Mouse (Mus musculus): ENCODE measurements around the gene Olfr1360. TPM values are rescaled to one million over a fixed set of nuclear protein-coding genes. Genes with fewer than 3 reads are reported as not detected.

The Olfr1360 gene
- polyA plus RNA-seq, 1 experiment = not detected

DNA sequence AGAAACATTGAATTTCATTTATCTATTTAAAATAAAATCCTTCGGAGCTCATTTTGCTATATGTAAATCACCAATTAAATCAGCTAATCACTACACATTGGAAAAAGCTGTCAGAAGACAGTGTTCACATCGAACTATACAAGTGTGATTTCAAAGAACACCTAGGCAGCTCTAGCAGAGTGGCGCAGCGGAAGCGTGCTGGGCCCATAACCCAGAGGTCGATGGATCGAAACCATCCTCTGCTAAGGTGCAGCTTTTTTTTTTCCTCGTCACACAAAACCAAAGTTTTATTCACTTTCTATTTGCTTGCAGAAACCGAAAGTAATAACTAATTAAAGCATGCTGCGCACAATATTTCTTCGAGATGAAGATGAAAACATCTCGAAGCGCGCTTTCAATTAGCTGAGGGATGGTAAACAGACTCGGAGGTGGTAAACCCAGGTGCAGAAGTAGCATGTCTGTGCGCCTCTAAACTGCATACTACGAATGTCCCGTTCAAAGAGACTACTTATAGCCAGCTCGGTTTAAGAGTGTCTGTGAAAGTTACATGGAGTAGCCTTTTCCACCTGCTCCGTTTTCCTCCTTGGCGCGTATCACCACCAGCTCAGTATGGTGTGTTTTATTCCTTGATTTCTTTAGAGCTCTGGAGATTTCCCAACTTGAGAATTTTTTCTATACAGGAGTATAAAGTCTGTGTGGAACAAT, 33.8 kb upstream of the Olfr1360 start:
- Histone ChIP-seq H3K27ac (ENCODE audit: insufficient read depth, low read length) (no peak overlapping the region), H3K27me3 (ENCODE audit: control insufficient read depth, insufficient read depth, low read length) (no peaks in the 10 kb centered on the region), H3K4me1 (ENCODE audit: control insufficient read depth, insufficient read depth, low read length) (no peaks in the 10 kb centered on the region), H3K4me3 (replicated peaks; ENCODE audit: insufficient read depth, low read depth, low read length) (peak overlapping the region; percentile 92)
- 4% methylated on average over 22 of the region's 22 CpGs for WGBS
- no peak for TF ChIP-seq CTCF (IDR thresholded peaks at IDR 0.05; ENCODE audit: borderline replicate concordance, insufficient read depth, low read depth, low read length)
- no peak for TF ChIP-seq POLR2A (IDR thresholded peaks at IDR 0.05; ENCODE audit: borderline replicate concordance, insufficient read depth, low read length)
- DNase-seq = peak; percentile 79 to 84

- TF ChIP-seq POLR2A (IDR thresholded peaks at IDR 0.05; ENCODE audit: borderline replicate concordance, insufficient read depth, low read length) (no peak), CTCF (IDR thresholded peaks at IDR 0.05; ENCODE audit: borderline replicate concordance, insufficient read depth, low read depth, low read length) (peak; percentile 76)
- Histone ChIP-seq H3K4me1 (ENCODE audit: control insufficient read depth, insufficient read depth, low read length) (no peaks in the 10 kb centered on the region), H3K27ac (ENCODE audit: insufficient read depth, low read length) (no peak overlapping the region), H3K27me3 (ENCODE audit: control insufficient read depth, insufficient read depth, low read length) (no peaks in the 10 kb centered on the region), H3K4me3 (replicated peaks; ENCODE audit: insufficient read depth, low read depth, low read length) (peak overlapping the region; percentile 92)
- under 1% methylated on average over 32 of the region's 32 CpGs for WGBS
- peak; percentile 86 to 92 for DNase-seq
Observed at GRCm38 (mm10) chr13:21710031-21710711, 33.0 kb upstream of the Olfr1360 start.

DNA sequence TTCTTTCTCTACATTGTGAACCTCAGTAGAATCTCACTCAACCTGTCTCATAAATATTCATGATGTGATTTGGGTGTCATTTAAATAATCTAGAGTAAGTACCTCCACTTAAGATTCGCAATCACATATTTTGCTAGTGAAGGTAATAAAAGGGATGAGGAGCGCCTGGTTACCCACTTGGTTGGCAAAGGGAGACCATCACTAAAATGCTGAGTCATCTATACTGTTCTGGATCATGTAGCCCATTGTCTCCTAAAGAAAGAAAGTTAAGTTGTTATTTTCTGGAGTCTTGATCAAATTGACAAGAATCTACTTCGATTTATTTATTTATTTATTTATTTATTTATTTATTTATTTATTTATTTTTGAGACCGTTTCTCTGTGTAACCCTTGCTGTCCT, 29.5 kb upstream of the Olfr1360 start:
- DNase-seq = no peak

GRCm38 (mm10) chr13:21697811-21698210, 20.6 kb upstream of the Olfr1360 start, which contains the start of gene Olfr1359:
Gene Olfr1359 (plus strand): TSS chr13:21698111.
- H3K4me3 ChIP-seq (replicated peaks; ENCODE audit: insufficient read depth, low read depth, low read length) = no peak within 1 kb of the TSS
- no peak within 1 kb of the TSS for H3K27ac ChIP-seq (ENCODE audit: insufficient read depth, low read length)
- no peaks in the 10 kb centered on the region for H3K27me3 ChIP-seq (ENCODE audit: control insufficient read depth, insufficient read depth, low read length)
- TF ChIP-seq POLR2A (IDR thresholded peaks at IDR 0.05; ENCODE audit: borderline replicate concordance, insufficient read depth, low read length) = no peak
- no peak for TF ChIP-seq CTCF (IDR thresholded peaks at IDR 0.05; ENCODE audit: borderline replicate concordance, insufficient read depth, low read depth, low read length)
- no peaks in the 10 kb centered on the region for H3K4me1 ChIP-seq (ENCODE audit: control insufficient read depth, insufficient read depth, low read length)
- no peak for DNase-seq

More for the DNA sequence above, 29.5 kb upstream of the Olfr1360 start:
- H3K27ac ChIP-seq (ENCODE audit: insufficient read depth, low read length) = no peak overlapping the region
- H3K4me1 ChIP-seq (ENCODE audit: control insufficient read depth, insufficient read depth, low read length) = no peaks in the 10 kb centered on the region
- no peak for TF ChIP-seq POLR2A (IDR thresholded peaks at IDR 0.05; ENCODE audit: borderline replicate concordance, insufficient read depth, low read length)
- no peak for TF ChIP-seq CTCF (IDR thresholded peaks at IDR 0.05; ENCODE audit: borderline replicate concordance, insufficient read depth, low read depth, low read length)
- WGBS = 71% methylated on average over 4 of the region's 4 CpGs
- no peak overlapping the region for H3K4me3 ChIP-seq (replicated peaks; ENCODE audit: insufficient read depth, low read depth, low read length)
- no peaks in the 10 kb centered on the region for H3K27me3 ChIP-seq (ENCODE audit: control insufficient read depth, insufficient read depth, low read length)

- 75% methylated on average over 2 of the region's 2 CpGs for WGBS
- no peaks in the 10 kb centered on the region for H3K27me3 ChIP-seq (ENCODE audit: control insufficient read depth, insufficient read depth, low read length)
- H3K4me1 ChIP-seq (ENCODE audit: control insufficient read depth, insufficient read depth, low read length) = no peaks in the 10 kb centered on the region
- TF ChIP-seq CTCF (IDR thresholded peaks at IDR 0.05; ENCODE audit: borderline replicate concordance, insufficient read depth, low read depth, low read length) (no peak), POLR2A (IDR thresholded peaks at IDR 0.05; ENCODE audit: borderline replicate concordance, insufficient read depth, low read length) (no peak)
- no peak within 1 kb of the TSS for H3K27ac ChIP-seq (ENCODE audit: insufficient read depth, low read length)
- no peak for DNase-seq
- no peak within 1 kb of the TSS for H3K4me3 ChIP-seq (replicated peaks; ENCODE audit: insufficient read depth, low read depth, low read length)
Observed at GRCm38 (mm10) chr13:21663286-21663685, 13.9 kb downstream of the Olfr1360 start, which contains the start of gene Olfr1361. Gene Olfr1361 (minus strand): TSS chr13:21663386.

GRCm38 (mm10) chr13:21642418-21642817, 34.8 kb downstream of the Olfr1360 start, which contains the start of gene Olfr11:
Gene Olfr11 (minus strand): TSS chr13:21642518.
- TF ChIP-seq POLR2A (IDR thresholded peaks at IDR 0.05; ENCODE audit: borderline replicate concordance, insufficient read depth, low read length) = no peak
- no peak for TF ChIP-seq CTCF (IDR thresholded peaks at IDR 0.05; ENCODE audit: borderline replicate concordance, insufficient read depth, low read depth, low read length)
- WGBS = 71% methylated on average over 2 of the region's 2 CpGs
- H3K27me3 ChIP-seq (ENCODE audit: control insufficient read depth, insufficient read depth, low read length) = no peaks in the 10 kb centered on the region
- H3K4me1 ChIP-seq (ENCODE audit: control insufficient read depth, insufficient read depth, low read length) = no peaks in the 10 kb centered on the region
- no peak within 1 kb of the TSS for H3K4me3 ChIP-seq (replicated peaks; ENCODE audit: insufficient read depth, low read depth, low read length)
- H3K27ac ChIP-seq (ENCODE audit: insufficient read depth, low read length) = no peak within 1 kb of the TSS
- DNase-seq = no peak

Other genes starting within 250 kb of the Olfr1360 start
- 2.6 and 2.7 TPM in 2 replicates for gene Pgbd1, start 236.3 kb downstream of the Olfr1360 start, polyA plus RNA-seq (2012; rRNA removed)
- gene Zscan26, start 223.7 kb downstream of the Olfr1360 start, polyA plus RNA-seq (2012; rRNA removed) = 69.3 and 71.9 TPM in 2 replicates
- 0.44 and 0.54 TPM in 2 replicates for gene Nkapl, start 208.9 kb downstream of the Olfr1360 start, polyA plus RNA-seq (2012; rRNA removed)
- 3.6 and 4.2 TPM in 2 replicates for gene Zkscan4, start 198.5 kb downstream of the Olfr1360 start, polyA plus RNA-seq (2012; rRNA removed)
- gene Gm10065, start 198.0 kb downstream of the Olfr1360 start, polyA plus RNA-seq (2012; rRNA removed) = not detected in 2 replicates
- gene AK157302, start 182.2 kb downstream of the Olfr1360 start, polyA plus RNA-seq (2012; rRNA removed) = 1.5 and 1.8 TPM in 2 replicates
- 28.3 and 29.8 TPM in 2 replicates for gene Gm11273, start 176.0 kb downstream of the Olfr1360 start, polyA plus RNA-seq (2012; rRNA removed)
- gene Zkscan8, start 146.3 kb downstream of the Olfr1360 start, polyA plus RNA-seq (2012; rRNA removed) = 7.5 and 9.8 TPM in 2 replicates
- gene Olfr1366, start 134.6 kb downstream of the Olfr1360 start, polyA plus RNA-seq (2012; rRNA removed) = not detected in 2 replicates
- not detected in 2 replicates for gene Olfr1535, start 117.5 kb downstream of the Olfr1360 start, polyA plus RNA-seq (2012; rRNA removed)
- gene Olfr1364, start 95.6 kb downstream of the Olfr1360 start, polyA plus RNA-seq (2012; rRNA removed) = not detected in 2 replicates
- not detected in 2 replicates for gene Olfr1362, start 63.4 kb downstream of the Olfr1360 start, polyA plus RNA-seq (2012; rRNA removed)
- 0.03 TPM in 1 of 2 replicates, not detected in the other for gene Olfr11, start 34.9 kb downstream of the Olfr1360 start, polyA plus RNA-seq (2012; rRNA removed)
- gene Olfr1361, start 14.0 kb downstream of the Olfr1360 start, polyA plus RNA-seq (2012; rRNA removed) = not detected in 2 replicates
- gene Olfr1359, start 20.7 kb upstream of the Olfr1360 start, polyA plus RNA-seq (2012; rRNA removed) = not detected in 2 replicates
- gene Hist1h2bl, start 38.7 kb upstream of the Olfr1360 start, polyA plus RNA-seq (2012; rRNA removed) = not detected in 2 replicates
- gene Hist1h2ai, start 39.0 kb upstream of the Olfr1360 start, polyA plus RNA-seq (2012; rRNA removed) = 0.84 and 1.5 TPM in 2 replicates
- gene Hist1h3h, start 40.3 kb upstream of the Olfr1360 start, polyA plus RNA-seq (2012; rRNA removed) = 2.9 TPM in 1 of 2 replicates, not detected in the other
- gene Hist1h2bm, start 44.6 kb upstream of the Olfr1360 start, polyA plus RNA-seq (2012; rRNA removed) = not detected in 2 replicates
- 2.4 and 3.6 TPM in 2 replicates for gene Hist1h4j, start 57.7 kb upstream of the Olfr1360 start, polyA plus RNA-seq (2012; rRNA removed)
- 16.9 and 17.5 TPM in 2 replicates for gene Hist1h4k, start 73.1 kb upstream of the Olfr1360 start, polyA plus RNA-seq (2012; rRNA removed)
- 1.9 and 2.4 TPM in 2 replicates for gene Hist1h2ak, start 76.4 kb upstream of the Olfr1360 start, polyA plus RNA-seq (2012; rRNA removed)
- 1.2 and 2.6 TPM in 2 replicates for gene Hist1h2bn, start 76.7 kb upstream of the Olfr1360 start, polyA plus RNA-seq (2012; rRNA removed)
- gene Hist1h1b, start 103.2 kb upstream of the Olfr1360 start, polyA plus RNA-seq (2012; rRNA removed) = 0.27 and 0.41 TPM in 2 replicates
- gene Hist1h3i, start 106.0 kb upstream of the Olfr1360 start, polyA plus RNA-seq (2012; rRNA removed) = 1.9 and 4.9 TPM in 2 replicates
- not detected in 2 replicates for gene Hist1h2an, start 109.8 kb upstream of the Olfr1360 start, polyA plus RNA-seq (2012; rRNA removed)
- not detected in 2 replicates for gene Hist1h2bp, start 110.1 kb upstream of the Olfr1360 start, polyA plus RNA-seq (2012; rRNA removed)
- gene Hist1h2bq, start 132.8 kb upstream of the Olfr1360 start, polyA plus RNA-seq (2012; rRNA removed) = 1.2 and 2.3 TPM in 2 replicates
- not detected in 2 replicates for gene Hist1h2ao, start 133.1 kb upstream of the Olfr1360 start, polyA plus RNA-seq (2012; rRNA removed)
- gene Hist1h4m, start 134.3 kb upstream of the Olfr1360 start, polyA plus RNA-seq (2012; rRNA removed) = not detected in 2 replicates
- 12.7 and 19.8 TPM in 2 replicates for gene Hist1h4n, start 154.8 kb upstream of the Olfr1360 start, polyA plus RNA-seq (2012; rRNA removed)
- 1.5 and 1.6 TPM in 2 replicates for gene Hist1h2ap, start 156.1 kb upstream of the Olfr1360 start, polyA plus RNA-seq (2012; rRNA removed)
- gene Hist1h2br, start 156.3 kb upstream of the Olfr1360 start, polyA plus RNA-seq (2012; rRNA removed) = 0.16 and 1.3 TPM in 2 replicates

Data from cerebellum, adult 2 months (tissue).